Mouse (Mus musculus): ENCODE data around the gene Lrp6. TPM values are rescaled to one million over a fixed set of nuclear protein-coding genes. Genes with fewer than 3 reads are reported as not detected.

The Lrp6 gene
- polyA plus RNA-seq (2012; rRNA removed; ENCODE audit: low replicate concordance) = 14.2 and 14.4 TPM in 2 replicates

DNA sequence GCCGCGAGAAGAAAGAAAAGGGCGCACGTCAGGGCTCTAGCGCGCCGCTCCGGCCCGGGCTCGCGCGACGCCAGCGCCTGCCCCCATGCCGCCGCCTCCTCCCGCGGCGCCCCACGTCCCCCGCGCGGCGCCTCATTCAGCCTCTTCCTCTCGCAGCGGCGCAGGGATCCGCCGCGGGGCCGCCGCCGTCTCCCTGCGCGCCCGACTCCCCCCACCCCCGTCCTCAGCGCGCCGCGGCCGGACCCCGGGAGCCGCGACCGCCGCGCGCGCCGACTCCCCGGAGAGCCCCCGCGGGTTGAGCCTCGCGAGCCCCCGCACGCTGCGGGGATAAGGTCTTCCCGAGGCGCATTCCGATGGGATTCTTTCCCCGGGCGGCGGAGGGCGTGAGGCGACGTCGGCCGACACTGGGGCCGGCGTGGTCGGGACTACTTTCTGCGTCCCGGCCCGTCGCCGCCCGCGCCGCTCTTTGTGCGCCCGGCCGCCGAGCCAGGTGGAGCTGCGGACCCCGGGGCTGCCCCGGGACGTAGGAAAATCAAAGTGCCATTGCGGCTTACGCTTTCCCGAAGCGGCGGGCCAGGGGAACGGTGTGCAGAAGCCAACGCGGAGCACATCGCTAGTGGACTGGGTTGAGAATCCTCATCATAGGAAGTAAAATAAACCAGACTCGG lies at the start of gene Lrp6:
TSS of gene Lrp6 (minus strand) at position 148 of the 668 bp plus-strand sequence.

Other genes starting within 250 kb of the Lrp6 start
- 9.8 and 14.7 TPM in 2 replicates for gene Bcl2l14, start 170.6 kb downstream of the Lrp6 start, polyA plus RNA-seq (2012; rRNA removed; ENCODE audit: low replicate concordance)
- 4.4 and 14.2 TPM in 2 replicates for gene Mansc1, start 65.5 kb upstream of the Lrp6 start, polyA plus RNA-seq (2012; rRNA removed; ENCODE audit: low replicate concordance)
- 23.0 and 27.1 TPM in 2 replicates for gene Borcs5, start 72.5 kb upstream of the Lrp6 start, polyA plus RNA-seq (2012; rRNA removed; ENCODE audit: low replicate concordance)
- 21.3 and 24.7 TPM in 2 replicates for gene Dusp16, start 225.7 kb upstream of the Lrp6 start, polyA plus RNA-seq (2012; rRNA removed; ENCODE audit: low replicate concordance)